Mouse (Mus musculus) limb, embryonic 10.5 days (tissue): ENCODE data around the gene Olfr129. TPM values are rescaled to one million over a fixed set of nuclear protein-coding genes. Genes with fewer than 3 reads are reported as not detected.

Source experiments
- DNase-seq: peaks from one replicate; pipeline ENCODE4 v3.0.0-alpha.2; 2017; ENCODE audit warnings: low spot score
- H3K27ac ChIP-seq: fragments of 300-500 bp; sonication (generic); 2 replicates; pipeline ENCODE4 v1.5.1; 2016; ENCODE audit warnings: mild to moderate bottlenecking
- H3K27me3 ChIP-seq: fragments of 300-500 bp; sonication (generic); 2 replicates; pipeline ENCODE4 v1.6.1; 2016; ENCODE audit warnings: low read depth, mild to moderate bottlenecking; ENCODE audit not compliant: poor library complexity, severe bottlenecking
- H3K36me3 ChIP-seq: fragments of 300-500 bp; sonication (generic); 2 replicates; pipeline ENCODE4 v1.6.1; 2016; ENCODE audit warnings: mild to moderate bottlenecking, moderate library complexity
- H3K4me1 ChIP-seq: fragments of 300-500 bp; sonication (generic); 2 replicates; pipeline ENCODE4 v1.6.1; 2016
- H3K4me3 ChIP-seq: fragments of 300-500 bp; sonication (generic); 2 replicates; pipeline ENCODE4 v1.5.1; 2016; ENCODE audit warnings: mild to moderate bottlenecking, moderate library complexity
- H3K9me3 ChIP-seq: fragments of 300-500 bp; sonication (generic); replicated peaks from 2 replicates; pipeline ENCODE4 v1.6.1; 2016; ENCODE audit warnings: mild to moderate bottlenecking
- WGBS: fragments of 180-500 bp; shearing (Covaris S2); methylation state at CpG from one replicate; pipeline ENCODE4 v1.1.7; 2016; 5-methylcytosine and 5-hydroxymethylcytosine counted together
- polyA plus RNA-seq: library from polyadenylated mRNA; unstranded; fragments of >200 nt; fragmentation: Nextera tagmentation; extraction: Ambion mirVana; gene quantifications from 2 replicates; pipeline ENCODE4 v1.2.1, GENCODE M21; 2016

Olfr129 gene
- not detected in 2 replicates for polyA plus RNA-seq

DNA sequence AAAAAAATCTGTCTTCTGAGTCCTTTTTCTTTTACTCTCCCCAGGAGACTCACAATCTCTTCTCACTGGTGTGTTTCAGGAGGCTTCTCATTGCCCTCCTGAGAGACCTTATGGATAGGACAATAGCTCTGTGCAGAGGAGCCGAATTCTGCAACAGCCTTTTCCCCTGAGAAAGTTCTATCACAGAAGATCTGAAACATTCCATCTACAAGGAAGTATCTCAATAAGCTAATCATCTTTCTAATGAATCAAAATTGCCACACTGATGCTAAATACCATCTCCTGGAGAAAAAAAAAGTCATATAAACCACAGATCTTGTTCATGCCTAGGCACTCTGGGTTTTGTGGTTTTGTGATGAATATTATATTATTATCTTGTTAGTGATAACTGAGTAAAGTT is at the start of gene Olfr129:
Olfr129 (minus strand) TSS at position 101 of the 400 bp plus-strand sequence.
- DNase-seq = no peak
- no peaks in the 10 kb centered on the region for H3K36me3 ChIP-seq
- no peaks in the 10 kb centered on the region for H3K9me3 ChIP-seq
- no peak within 1 kb of the TSS for H3K4me3 ChIP-seq
- WGBS = 74% methylated on average over 1 of the region's 1 CpGs
- no peaks in the 10 kb centered on the region for H3K4me1 ChIP-seq
- no peak within 1 kb of the TSS for H3K27ac ChIP-seq
- H3K27me3 ChIP-seq = no peaks in the 10 kb centered on the region

DNA sequence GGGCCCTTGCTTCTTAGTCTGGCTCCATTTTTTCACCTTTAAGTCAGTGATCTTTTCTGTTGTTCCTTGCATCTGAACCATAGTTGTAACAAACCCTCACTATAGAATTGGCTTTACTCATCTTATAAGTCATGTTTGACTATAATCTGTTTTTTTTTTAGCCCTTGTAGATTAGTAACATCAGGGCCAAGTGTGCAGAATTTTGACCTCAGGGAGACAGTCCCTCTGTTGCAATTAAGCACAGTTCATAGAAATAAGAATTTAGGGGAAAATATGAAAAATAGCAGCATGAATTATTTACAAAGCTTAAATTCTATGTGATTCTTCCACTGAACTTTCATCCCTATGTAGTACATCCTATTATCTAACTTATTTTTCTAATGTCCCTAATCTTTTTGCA is 28.7 kb upstream of the Olfr129 start, which contains the start of gene Olfr131:
Olfr131 (minus strand) TSS at position 101 of the 400 bp plus-strand sequence.
- Histone ChIP-seq H3K27me3 (no peaks in the 10 kb centered on the region), H3K27ac (no peak within 1 kb of the TSS), H3K4me1 (no peaks in the 10 kb centered on the region), H3K4me3 (no peak within 1 kb of the TSS), H3K9me3 (no peaks in the 10 kb centered on the region; the same call in 1 of the 2 replicates), H3K36me3 (no peaks in the 10 kb centered on the region)
- no peak for DNase-seq

DNA sequence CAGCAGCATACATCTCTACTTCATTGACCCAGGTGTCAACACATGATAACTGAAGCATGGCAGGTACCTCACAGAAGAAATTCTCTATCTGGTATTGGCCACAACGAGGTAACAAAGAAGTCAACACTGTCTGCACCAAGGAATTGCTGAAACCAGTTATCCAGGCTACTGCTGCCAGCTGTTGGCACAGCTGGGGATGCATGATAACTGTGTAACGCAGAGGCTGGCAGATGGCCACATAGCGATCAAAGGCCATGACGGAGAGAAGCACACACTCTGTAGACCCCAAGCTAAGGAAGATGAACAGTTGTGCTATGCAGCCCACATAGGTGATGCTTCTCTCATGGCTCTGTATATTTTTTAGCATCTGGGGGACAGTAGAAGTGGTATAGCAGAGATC is 22.5 kb upstream of the Olfr129 start:
- no peak overlapping the region for H3K4me3 ChIP-seq
- H3K27ac ChIP-seq = no peak overlapping the region
- DNase-seq = no peak
- H3K36me3 ChIP-seq = no peaks in the 10 kb centered on the region
- no peaks in the 10 kb centered on the region for H3K27me3 ChIP-seq
- H3K4me1 ChIP-seq = no peaks in the 10 kb centered on the region
- 88% methylated on average over 4 of the region's 4 CpGs for WGBS
- H3K9me3 ChIP-seq = no peaks in the 10 kb centered on the region; the same call in 1 of the 2 replicates

DNA sequence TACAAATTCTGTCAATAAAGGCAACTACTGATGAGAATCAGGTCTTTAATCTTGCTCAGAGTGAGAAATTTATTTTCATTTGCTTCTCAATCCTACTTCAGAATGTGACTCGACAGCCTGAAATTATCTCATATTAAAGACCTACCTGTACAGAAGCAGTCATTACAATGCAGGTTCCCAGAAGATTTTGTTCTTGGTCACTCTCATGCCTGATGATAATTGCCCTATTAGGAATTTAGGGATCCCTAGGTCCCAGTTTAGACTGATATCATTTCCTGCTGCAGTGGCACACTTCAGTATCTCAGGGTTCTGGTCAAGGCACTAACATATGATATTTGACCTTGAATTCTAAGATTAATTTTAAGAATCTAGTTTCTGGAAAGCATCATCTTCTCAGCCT is 3.7 kb upstream of the Olfr129 start, which contains the start of gene Olfr130:
Olfr130 (plus strand) TSS at position 301 of the 400 bp plus-strand sequence.
- WGBS = 87% methylated on average over 1 of the region's 1 CpGs
- no peak for DNase-seq
- Histone ChIP-seq H3K4me3 (no peak within 1 kb of the TSS), H3K9me3 (no peaks in the 10 kb centered on the region), H3K27ac (no peak within 1 kb of the TSS), H3K36me3 (no peaks in the 10 kb centered on the region), H3K4me1 (no peaks in the 10 kb centered on the region), H3K27me3 (no peaks in the 10 kb centered on the region)

DNA sequence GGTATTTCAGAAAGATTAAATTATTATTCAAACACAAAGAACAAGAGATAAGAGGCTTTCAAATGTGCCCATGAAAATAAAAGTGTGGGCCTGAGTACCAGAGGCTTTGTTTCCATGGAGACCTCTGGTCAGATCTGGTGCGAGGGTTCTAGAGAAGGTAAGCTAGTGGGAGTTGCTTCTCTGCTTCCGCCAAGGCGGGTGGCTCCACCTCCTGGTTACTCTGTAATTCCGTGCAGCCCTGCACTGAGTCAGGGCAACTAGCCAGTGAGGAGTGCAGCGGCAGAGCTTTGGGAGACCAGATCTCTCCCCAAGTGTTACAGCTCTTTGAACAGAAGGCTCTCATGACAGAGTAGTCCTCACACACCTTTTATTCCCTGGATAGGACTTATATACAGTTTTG is 33.6 kb downstream of the Olfr129 start:
- 32% methylated on average over 5 of the region's 5 CpGs for WGBS
- H3K36me3 ChIP-seq = no peaks in the 10 kb centered on the region
- H3K9me3 ChIP-seq = no peaks in the 10 kb centered on the region
- no peak for DNase-seq
- H3K4me3 ChIP-seq = no peak overlapping the region
- no peaks in the 10 kb centered on the region for H3K4me1 ChIP-seq
- H3K27ac ChIP-seq = no peak overlapping the region
- no peaks in the 10 kb centered on the region for H3K27me3 ChIP-seq

DNA sequence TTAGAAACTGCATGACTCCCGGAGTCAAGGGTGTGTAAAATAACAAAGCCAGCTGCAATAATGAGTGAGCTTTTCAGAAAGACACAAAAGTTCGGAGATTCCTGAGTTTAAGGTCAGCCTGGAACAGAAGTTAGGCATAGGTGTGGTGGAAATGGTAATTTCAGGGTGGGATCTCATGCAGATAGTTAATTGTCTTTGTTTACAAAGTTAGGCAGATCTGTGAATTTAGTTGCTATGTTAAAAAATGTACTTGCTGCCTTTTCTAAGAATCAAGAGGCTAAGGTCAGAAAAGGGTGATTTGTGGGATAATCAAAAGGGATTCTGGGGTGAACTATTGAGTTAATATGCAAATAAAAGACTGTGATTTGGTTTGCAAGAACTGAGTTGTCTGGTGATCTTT is 43.5 kb downstream of the Olfr129 start:
- H3K36me3 ChIP-seq = no peaks in the 10 kb centered on the region
- no peaks in the 10 kb centered on the region for H3K4me1 ChIP-seq
- DNase-seq = no peak
- no peak overlapping the region for H3K27ac ChIP-seq
- no peaks in the 10 kb centered on the region; the same call in 1 of the 2 replicates for H3K9me3 ChIP-seq
- no peaks in the 10 kb centered on the region for H3K27me3 ChIP-seq
- 81% methylated on average over 2 of the region's 2 CpGs for WGBS
- H3K4me3 ChIP-seq = no peak overlapping the region

DNA sequence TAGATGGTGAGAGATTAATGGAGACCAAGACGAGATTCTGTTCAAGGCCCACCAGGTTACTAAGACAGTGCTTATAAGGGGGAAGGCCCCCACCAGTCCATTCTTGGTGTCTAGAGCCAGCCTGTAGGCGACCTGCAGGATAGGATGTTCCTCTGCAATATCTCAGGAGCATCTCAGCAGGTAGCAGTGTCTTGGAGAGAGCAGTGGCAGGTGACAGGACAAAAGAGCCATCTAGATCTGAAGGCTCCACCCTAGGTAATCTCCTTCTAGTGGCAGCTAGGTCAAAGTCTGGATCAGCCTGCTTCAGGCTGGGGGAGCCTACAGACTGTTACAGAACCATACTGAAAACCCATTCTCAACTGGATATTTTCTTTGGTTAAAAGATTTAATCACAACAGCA is 54.9 kb downstream of the Olfr129 start:
- no peaks in the 10 kb centered on the region for H3K27me3 ChIP-seq
- no peaks in the 10 kb centered on the region for H3K4me1 ChIP-seq
- H3K27ac ChIP-seq = no peak overlapping the region
- WGBS = 69% methylated on average over 2 of the region's 2 CpGs
- no peaks in the 10 kb centered on the region for H3K36me3 ChIP-seq
- H3K9me3 ChIP-seq = no peaks in the 10 kb centered on the region
- H3K4me3 ChIP-seq = no peak overlapping the region
- no peak for DNase-seq

Other genes starting within 250 kb of the Olfr129 start
- not detected in 2 replicates for gene Olfr125, start 227.1 kb downstream of the Olfr129 start, polyA plus RNA-seq
- not detected in 2 replicates for gene Olfr126, start 212.6 kb downstream of the Olfr129 start, polyA plus RNA-seq
- not detected in 2 replicates for gene Olfr127, start 159.6 kb downstream of the Olfr129 start, polyA plus RNA-seq
- gene Olfr128, start 139.5 kb downstream of the Olfr129 start, polyA plus RNA-seq = not detected in 2 replicates
- gene Olfr761, start 107.0 kb downstream of the Olfr129 start, polyA plus RNA-seq = not detected in 2 replicates
- gene Olfr130, start 3.8 kb upstream of the Olfr129 start, polyA plus RNA-seq = not detected in 2 replicates
- not detected in 2 replicates for gene Olfr131, start 28.6 kb upstream of the Olfr129 start, polyA plus RNA-seq
- gene Olfr132, start 74.4 kb upstream of the Olfr129 start, polyA plus RNA-seq = not detected in 2 replicates
- gene Olfr133, start 85.2 kb upstream of the Olfr129 start, polyA plus RNA-seq = not detected in 2 replicates
- not detected in 2 replicates for gene Olfr134, start 111.3 kb upstream of the Olfr129 start, polyA plus RNA-seq
- gene Olfr135, start 144.3 kb upstream of the Olfr129 start, polyA plus RNA-seq = not detected in 2 replicates
- gene Olfr138, start 201.0 kb upstream of the Olfr129 start, polyA plus RNA-seq = not detected in 2 replicates
- not detected in 2 replicates for gene Olfr137, start 247.5 kb upstream of the Olfr129 start, polyA plus RNA-seq